Mouse (Mus musculus) MEL (cell line): ENCODE results near the gene Frrs1l.

Experiments used
- CTCF ChIP-seq, 3 experiments: IDR thresholded peaks in 2 of 3; conservative IDR thresholded peaks in 1 of 3; 2 replicates each; pipeline ENCODE4 v1.5.1; 2011 to 2012; ENCODE audit warnings: low read length in 3 of 3, low read depth in 2 of 3, mild to moderate bottlenecking in 2 of 3, improper control_type of control experiment in 1 of 3, inconsistent platforms in 1 of 3, mixed read lengths in 1 of 3, moderate library complexity in 1 of 3; ENCODE audit not compliant: control insufficient read depth in 1 of 3, insufficient read depth in 1 of 3, poor library complexity in 1 of 3, severe bottlenecking in 1 of 3
- GABPA ChIP-seq: IDR thresholded peaks from 2 replicates; pipeline ENCODE4 v1.6.1; 2012; ENCODE audit warnings: low read depth, mild to moderate bottlenecking, inconsistent platforms, low read length, improper control_type of control experiment, moderate library complexity
- GATA1 ChIP-seq: IDR thresholded peaks from 2 replicates; pipeline ENCODE4 v1.6.1; 2011; ENCODE audit warnings: low read depth, low read length, improper control_type of control experiment
- POLR2A ChIP-seq, 2 experiments: IDR thresholded peaks; 2 replicates each; pipeline ENCODE4 v1.6.1; 2011 to 2012; ENCODE audit warnings: low read length in 2 of 2, mild to moderate bottlenecking in 2 of 2, control low read depth in 1 of 2, improper control_type of control experiment in 1 of 2, low read depth in 1 of 2, moderate library complexity in 1 of 2; ENCODE audit not compliant: control insufficient read depth in 1 of 2, insufficient read depth in 1 of 2, poor library complexity in 1 of 2
- ZMIZ1 ChIP-seq: IDR thresholded peaks from 2 replicates; pipeline ENCODE4 v1.6.1; 2012; ENCODE audit warnings: low read depth, mild to moderate bottlenecking, inconsistent platforms, low read length, improper control_type of control experiment, moderate library complexity

DNA sequence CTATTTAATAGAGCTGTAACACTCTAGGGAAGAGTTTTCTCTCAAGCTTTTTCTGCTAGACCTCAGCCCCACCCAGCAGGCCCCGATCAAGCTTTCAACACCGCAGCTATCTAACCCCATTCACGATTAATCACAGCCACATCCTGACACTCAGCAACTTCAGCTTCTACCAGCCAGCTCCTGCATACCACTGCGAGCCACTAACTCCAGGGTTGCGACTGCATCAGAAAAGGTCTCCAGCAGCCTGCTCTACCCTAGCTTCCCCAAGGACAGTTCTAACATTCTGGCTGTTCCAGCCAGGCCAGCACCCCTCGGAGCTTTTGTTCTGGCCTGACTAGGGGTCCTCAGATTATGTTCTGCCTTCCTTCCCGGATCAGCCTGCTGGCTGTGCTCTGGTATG is 58.1 kb downstream of the Frrs1l start:
- no peak for TF ChIP-seq CTCF (IDR thresholded peaks at IDR 0.05 in 2 of 3, conservative IDR thresholded peaks at IDR 0.05 in 1 of 3; ENCODE audit: control insufficient read depth in 1 of 3, insufficient read depth in 1 of 3, low read depth in 2 of 3, low read length in 3 of 3, poor library complexity in 1 of 3, severe bottlenecking in 1 of 3)
- no peak for TF ChIP-seq GATA1
- no peak for TF ChIP-seq POLR2A (IDR thresholded peaks at IDR 0.05; ENCODE audit: control insufficient read depth in 1 of 2, insufficient read depth in 1 of 2, low read depth in 1 of 2, low read length in 2 of 2, poor library complexity in 1 of 2)
- TF ChIP-seq ZMIZ1: no peak
- TF ChIP-seq GABPA: no peak
